Mouse (Mus musculus): ENCODE results near the gene Cadm2. TPM values are rescaled to one million over a fixed set of nuclear protein-coding genes. Genes with fewer than 3 reads are reported as not detected.

Gene Cadm2
- polyA plus RNA-seq, 1 experiment from 2014 or later = 14.8 TPM

DNA sequence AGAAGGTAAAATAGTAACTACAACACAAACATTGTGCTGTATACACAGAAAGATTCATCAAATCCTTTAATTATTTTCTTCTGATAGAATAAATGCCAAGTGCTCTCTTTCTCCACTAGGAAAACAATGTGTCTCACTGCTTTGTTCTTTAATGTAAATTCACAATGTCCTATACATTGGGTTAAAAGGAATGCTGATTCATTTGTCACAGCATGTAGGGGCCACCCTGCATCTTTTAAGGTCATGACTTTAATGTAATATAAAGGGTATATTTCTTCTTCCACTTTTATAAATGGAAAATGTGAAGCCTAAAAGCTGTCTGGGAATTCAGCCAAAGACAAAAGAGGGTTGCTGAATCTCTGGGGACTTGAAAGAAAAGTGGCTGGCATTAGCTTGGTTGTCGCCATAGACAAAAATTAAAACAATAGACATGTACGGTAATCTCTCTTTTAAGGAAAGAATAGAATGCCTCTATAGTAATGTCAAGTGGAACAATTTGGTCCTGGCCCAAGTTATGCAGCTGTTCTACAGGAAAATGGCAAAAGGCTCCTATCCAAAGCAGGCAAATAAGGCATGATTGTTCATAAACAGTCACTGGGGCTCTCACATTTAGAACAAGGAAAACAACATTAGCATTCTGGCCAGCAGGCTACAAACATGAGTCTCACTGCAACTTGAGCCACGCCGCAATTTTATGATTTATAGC lies 851.9 kb downstream of the Cadm2 start:
- Histone ChIP-seq H3K4me1 (peaks cover 8% of the 10 kb centered on the region), H3K4me3 (no peak overlapping the region), H3K27ac (peak overlapping the region; percentile 76), H3K9ac (no peak overlapping the region), H3K9me3 (replicated peaks) (no peaks in the 10 kb centered on the region), H3K27me3 (no peaks in the 10 kb centered on the region), H3K4me2 (replicated peaks) (no peak overlapping the region), H3K36me3 (no peaks in the 10 kb centered on the region)
- WGBS = 37% methylated on average over 4 of the region's 4 CpGs
- ATAC-seq (ENCODE audit: low FRiP score) = peak; percentile 59

DNA sequence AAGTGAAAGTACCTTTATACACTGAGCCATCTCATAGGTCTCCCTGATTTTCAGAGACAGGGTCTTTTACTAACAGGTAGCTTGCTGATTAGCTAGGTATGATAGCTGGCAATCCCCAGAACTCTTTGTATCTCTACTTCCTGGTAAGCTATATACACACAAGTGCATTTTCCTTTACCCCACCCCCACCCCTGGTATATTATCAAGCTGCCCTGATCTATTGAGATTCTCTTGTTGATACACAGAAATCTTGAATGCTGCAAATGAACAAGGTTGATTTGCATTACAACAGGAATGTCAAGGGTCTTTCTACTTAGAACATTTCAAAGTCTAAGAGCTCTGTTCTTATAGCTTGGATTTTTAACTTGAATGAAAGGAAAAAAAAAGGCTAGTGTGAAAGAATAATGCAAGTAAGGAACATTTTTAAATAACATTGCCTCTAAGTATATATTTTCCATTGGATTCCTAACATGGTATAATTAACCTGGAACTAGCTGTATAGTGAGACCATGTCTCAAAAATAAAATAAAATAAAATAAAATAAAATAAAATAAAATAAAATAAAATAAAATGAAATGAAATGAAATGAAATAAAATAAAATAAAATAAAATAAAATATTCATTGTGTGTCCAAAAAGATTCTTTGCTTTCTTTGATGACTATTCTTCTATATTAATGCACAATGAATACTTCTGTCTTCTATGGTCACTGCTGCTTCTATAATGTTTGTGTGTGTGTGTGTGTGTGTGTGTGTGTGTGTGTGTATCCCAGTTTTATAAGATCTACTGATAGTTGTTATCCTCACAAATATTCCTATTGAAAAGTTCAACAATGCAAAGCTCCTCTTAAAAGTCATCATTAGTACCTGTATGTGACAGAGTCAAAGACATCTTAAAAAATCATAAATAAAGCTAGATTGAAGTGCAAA lies 858.9 kb downstream of the Cadm2 start:
- H3K27me3 ChIP-seq = no peaks in the 10 kb centered on the region
- no peaks in the 10 kb centered on the region for H3K4me1 ChIP-seq
- no peak overlapping the region for H3K4me3 ChIP-seq
- peak; percentile 32; the same call in 1 of the 2 replicates for ATAC-seq (ENCODE audit: low FRiP score)
- no peaks in the 10 kb centered on the region for H3K36me3 ChIP-seq
- H3K27ac ChIP-seq = no peak overlapping the region
- H3K4me2 ChIP-seq (replicated peaks) = no peak overlapping the region
- H3K9ac ChIP-seq = no peak overlapping the region
- H3K9me3 ChIP-seq (replicated peaks) = no peaks in the 10 kb centered on the region

DNA sequence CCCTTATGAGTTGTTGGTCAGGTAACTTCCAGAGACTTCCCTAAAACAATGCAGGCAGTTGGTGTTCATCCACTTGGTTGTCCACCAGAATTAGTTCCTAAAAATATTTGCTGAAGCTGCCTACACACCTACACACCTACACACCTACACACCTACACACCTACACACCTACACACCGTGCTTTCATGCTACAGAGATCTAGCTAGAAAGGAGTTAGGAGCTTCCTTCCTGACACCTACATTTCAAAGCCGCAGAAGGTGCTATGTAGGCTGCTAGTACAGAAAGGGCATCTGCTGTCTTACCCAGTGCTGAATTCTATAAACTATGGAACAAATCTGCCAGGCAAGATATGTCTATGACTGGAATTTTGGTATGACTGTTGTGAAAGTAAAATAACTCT lies 872.2 kb downstream of the Cadm2 start:
- Histone ChIP-seq H3K9ac (no peak overlapping the region), H3K27ac (no peak overlapping the region), H3K9me3 (replicated peaks) (no peaks in the 10 kb centered on the region), H3K27me3 (no peaks in the 10 kb centered on the region), H3K4me2 (replicated peaks) (no peak overlapping the region), H3K4me3 (no peak overlapping the region), H3K36me3 (no peaks in the 10 kb centered on the region), H3K4me1 (no peaks in the 10 kb centered on the region)
- no peak for ATAC-seq (ENCODE audit: low FRiP score)
- 86% methylated on average over 2 of the region's 2 CpGs for WGBS

DNA sequence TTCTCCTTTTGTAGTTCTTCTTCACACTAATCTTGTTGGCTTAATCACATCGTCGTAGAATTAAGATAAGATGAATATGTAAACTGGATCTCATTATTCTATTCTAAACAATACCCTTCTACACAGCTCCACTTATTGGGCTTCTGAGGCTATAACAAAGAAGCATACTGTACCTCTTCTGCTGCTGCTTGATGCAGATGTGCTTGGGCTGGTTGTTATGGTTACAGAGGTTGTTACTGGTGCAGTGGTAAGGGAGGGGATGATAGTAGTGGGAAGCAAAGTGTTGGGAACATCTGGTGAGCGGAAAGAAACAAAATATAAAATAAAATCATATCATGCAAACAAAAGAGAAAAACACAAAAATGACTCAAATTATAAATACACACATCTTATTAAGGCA lies 889.5 kb downstream of the Cadm2 start:
- Histone ChIP-seq H3K4me1 (no peaks in the 10 kb centered on the region), H3K27ac (no peak overlapping the region), H3K36me3 (no peaks in the 10 kb centered on the region), H3K9ac (no peak overlapping the region), H3K27me3 (no peaks in the 10 kb centered on the region), H3K4me3 (no peak overlapping the region), H3K9me3 (replicated peaks) (no peaks in the 10 kb centered on the region), H3K4me2 (replicated peaks) (no peak overlapping the region)
- peak; percentile 85 for ATAC-seq (ENCODE audit: low FRiP score)
- 45% methylated on average over 3 of the region's 3 CpGs for WGBS

- H3K27ac ChIP-seq = no peak overlapping the region
- no peak for ATAC-seq (ENCODE audit: low FRiP score)
- H3K27me3 ChIP-seq = no peaks in the 10 kb centered on the region
- H3K4me3 ChIP-seq = no peak overlapping the region
- no peaks in the 10 kb centered on the region for H3K9me3 ChIP-seq (replicated peaks)
- no peaks in the 10 kb centered on the region for H3K4me1 ChIP-seq
- no peak overlapping the region for H3K9ac ChIP-seq
- no peaks in the 10 kb centered on the region for H3K36me3 ChIP-seq
- 58% methylated on average over 3 of the region's 3 CpGs for WGBS
- no peak overlapping the region for H3K4me2 ChIP-seq (replicated peaks)
Observed at GRCm38 (mm10) chr16:66706476-66706875, 914.2 kb downstream of the Cadm2 start.

DNA sequence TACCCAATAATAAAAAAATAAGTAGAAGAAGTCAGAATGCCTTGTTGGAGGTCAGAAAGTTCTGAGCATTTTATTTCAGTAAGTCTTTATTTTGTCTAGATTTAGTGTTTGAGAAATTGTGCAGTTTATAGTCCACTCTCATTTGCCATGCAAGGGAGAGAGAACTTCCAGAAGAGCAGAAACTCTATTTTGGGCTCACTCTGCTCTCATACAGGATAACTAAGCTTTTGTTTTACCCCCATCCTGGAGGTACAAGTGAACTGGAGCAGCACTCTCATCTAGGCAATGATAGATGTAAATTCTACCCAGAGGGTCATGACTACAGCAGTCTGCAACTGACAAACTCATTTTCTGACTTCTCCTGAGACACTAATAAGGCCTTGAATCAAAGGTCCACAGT lies 925.9 kb downstream of the Cadm2 start:
- Histone ChIP-seq H3K27ac (no peak overlapping the region), H3K4me2 (replicated peaks) (no peak overlapping the region), H3K4me1 (no peaks in the 10 kb centered on the region), H3K27me3 (no peaks in the 10 kb centered on the region), H3K4me3 (no peak overlapping the region), H3K36me3 (no peaks in the 10 kb centered on the region), H3K9ac (no peak overlapping the region), H3K9me3 (replicated peaks) (no peaks in the 10 kb centered on the region)
- ATAC-seq (ENCODE audit: low FRiP score) = no peak

GRCm38 (mm10) chr16:66677241-66677640 lies 943.5 kb downstream of the Cadm2 start:
- no peaks in the 10 kb centered on the region for H3K9me3 ChIP-seq (replicated peaks)
- no peaks in the 10 kb centered on the region for H3K36me3 ChIP-seq
- no peak overlapping the region for H3K9ac ChIP-seq
- H3K4me3 ChIP-seq = no peak overlapping the region
- no peaks in the 10 kb centered on the region for H3K4me1 ChIP-seq
- ATAC-seq (ENCODE audit: low FRiP score) = no peak
- H3K4me2 ChIP-seq (replicated peaks) = no peak overlapping the region
- no peaks in the 10 kb centered on the region for H3K27me3 ChIP-seq
- no peak overlapping the region for H3K27ac ChIP-seq

DNA sequence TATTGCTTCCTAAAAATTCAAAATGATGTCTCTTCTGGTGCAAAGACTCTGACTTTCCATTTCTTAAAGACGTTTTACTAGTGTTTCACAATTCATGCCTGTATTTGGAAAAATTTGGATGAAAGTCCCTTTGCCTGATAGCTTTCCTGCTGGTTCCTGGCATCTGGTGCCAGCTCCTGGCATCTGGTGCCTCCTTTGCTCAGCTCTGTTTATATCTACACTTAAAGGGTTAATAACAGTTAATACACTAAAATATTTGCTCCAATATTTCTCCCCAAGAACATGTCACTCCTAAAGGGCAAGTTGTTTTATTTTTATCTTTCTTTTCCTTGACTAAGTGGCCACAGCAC lies 969.7 kb downstream of the Cadm2 start:
- ATAC-seq (ENCODE audit: low FRiP score) = no peak
- Histone ChIP-seq H3K36me3 (no peaks in the 10 kb centered on the region), H3K9ac (no peak overlapping the region), H3K4me2 (replicated peaks) (no peak overlapping the region), H3K27ac (no peak overlapping the region), H3K4me3 (no peak overlapping the region), H3K27me3 (no peaks in the 10 kb centered on the region), H3K4me1 (no peaks in the 10 kb centered on the region), H3K9me3 (replicated peaks) (no peaks in the 10 kb centered on the region)
- 77% methylated on average over 1 of the region's 1 CpGs for WGBS

DNA sequence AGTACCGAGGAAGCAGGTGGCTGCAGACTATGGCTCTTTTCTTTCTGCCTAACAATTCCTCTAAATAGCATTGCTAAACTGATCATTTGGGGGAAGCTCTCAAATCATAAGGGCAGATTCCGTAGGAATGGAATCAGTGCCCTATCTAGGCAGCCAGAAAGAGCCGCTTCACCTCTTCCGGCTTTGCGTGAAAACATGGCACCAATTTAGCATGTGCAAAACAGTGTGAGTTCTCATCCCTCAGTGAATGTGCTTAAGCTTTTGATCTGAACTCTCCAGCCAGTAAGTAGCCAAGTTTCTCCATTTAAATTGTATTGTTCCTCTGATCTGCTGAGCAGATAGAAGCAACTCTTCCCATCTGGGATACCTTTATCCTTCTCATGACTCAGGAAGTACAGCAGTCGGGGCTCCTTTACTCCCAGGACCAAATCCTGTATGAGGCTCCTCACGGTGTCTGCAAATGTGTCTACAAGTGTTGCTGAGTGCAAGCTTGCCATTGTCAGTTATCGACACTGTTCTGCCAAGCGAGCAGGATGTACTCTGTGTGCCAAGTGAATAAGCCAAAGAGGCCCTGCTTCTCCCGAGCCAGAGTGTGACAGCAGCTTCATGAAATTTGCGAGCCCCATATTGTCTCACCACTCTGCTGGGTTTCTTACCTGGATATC lies 970.2 kb downstream of the Cadm2 start:
- Histone ChIP-seq H3K4me3 (no peak overlapping the region), H3K36me3 (no peaks in the 10 kb centered on the region), H3K9ac (no peak overlapping the region), H3K4me1 (no peaks in the 10 kb centered on the region), H3K27ac (no peak overlapping the region), H3K4me2 (replicated peaks) (no peak overlapping the region), H3K9me3 (replicated peaks) (no peaks in the 10 kb centered on the region), H3K27me3 (no peaks in the 10 kb centered on the region)
- no peak for ATAC-seq (ENCODE audit: low FRiP score)
- WGBS = 86% methylated on average over 11 of the region's 11 CpGs

DNA sequence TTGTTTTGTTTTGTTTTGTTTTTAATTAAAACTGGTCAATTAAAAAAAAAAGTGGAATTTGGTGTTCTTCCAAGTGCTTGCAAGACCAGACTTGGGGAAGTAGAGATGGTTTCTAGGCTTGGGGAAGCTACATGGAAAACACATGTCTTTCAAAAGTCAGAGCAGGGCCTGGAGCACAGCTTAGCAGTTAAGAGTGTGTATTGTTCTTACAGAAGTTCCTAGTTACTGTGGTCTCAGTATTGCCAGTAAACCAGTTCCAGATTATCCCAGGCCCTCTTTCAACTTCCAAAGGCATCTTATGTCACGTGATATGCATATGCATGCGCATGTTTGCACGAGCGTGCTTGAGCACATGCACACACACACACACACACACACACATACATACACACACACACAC lies 972.9 kb downstream of the Cadm2 start:
- no peaks in the 10 kb centered on the region for H3K4me1 ChIP-seq
- H3K9me3 ChIP-seq (replicated peaks) = no peaks in the 10 kb centered on the region
- no peaks in the 10 kb centered on the region for H3K27me3 ChIP-seq
- no peak overlapping the region for H3K4me3 ChIP-seq
- H3K9ac ChIP-seq = no peak overlapping the region
- no peak overlapping the region for H3K4me2 ChIP-seq (replicated peaks)
- no peaks in the 10 kb centered on the region for H3K36me3 ChIP-seq
- WGBS = 92% methylated on average over 4 of the region's 4 CpGs
- H3K27ac ChIP-seq = no peak overlapping the region
- ATAC-seq (ENCODE audit: low FRiP score) = no peak

DNA sequence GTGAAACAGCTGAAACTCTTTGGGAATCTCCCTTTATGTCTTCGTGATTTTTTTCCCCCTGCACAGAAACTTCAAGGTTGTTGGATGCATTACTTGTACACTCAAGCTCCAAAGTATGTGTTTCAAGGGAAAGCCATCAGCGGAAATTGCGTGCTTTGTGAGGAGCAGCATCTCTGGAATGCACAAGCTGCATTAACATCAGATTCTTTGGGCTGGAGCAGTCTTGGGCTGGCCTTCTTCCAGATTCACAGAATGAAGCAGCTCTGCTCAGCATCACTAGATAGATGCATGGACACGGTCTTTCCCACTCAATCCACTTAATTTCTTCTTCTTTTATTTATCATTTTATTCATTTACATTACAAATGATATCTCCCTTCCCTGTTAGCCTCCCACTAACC lies 977.1 kb downstream of the Cadm2 start:
- Histone ChIP-seq H3K4me1 (no peaks in the 10 kb centered on the region), H3K9me3 (replicated peaks) (no peaks in the 10 kb centered on the region), H3K27me3 (no peaks in the 10 kb centered on the region), H3K4me2 (replicated peaks) (no peak overlapping the region), H3K9ac (no peak overlapping the region), H3K27ac (no peak overlapping the region), H3K36me3 (no peaks in the 10 kb centered on the region), H3K4me3 (no peak overlapping the region)
- no peak for ATAC-seq (ENCODE audit: low FRiP score)
- 85% methylated on average over 4 of the region's 4 CpGs for WGBS

DNA sequence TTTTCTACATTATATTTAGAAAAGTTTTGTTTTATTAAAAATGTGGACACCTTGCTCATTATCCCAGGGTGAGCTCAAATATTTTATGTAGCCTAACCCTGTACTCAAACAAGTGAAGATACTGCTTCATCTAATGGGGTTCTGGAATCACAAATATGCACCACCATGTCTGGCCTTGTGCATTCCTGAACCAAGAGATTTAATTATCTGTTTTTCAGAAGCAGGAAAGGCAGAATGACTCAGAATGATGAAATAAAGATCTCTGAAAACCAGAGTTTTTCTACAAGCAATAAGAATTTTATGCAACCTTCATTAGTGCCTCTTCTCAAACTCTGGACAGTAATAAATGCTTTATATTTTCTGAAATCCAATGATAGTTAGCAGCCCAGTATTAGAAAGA lies 993.2 kb downstream of the Cadm2 start:
- Histone ChIP-seq H3K36me3 (no peaks in the 10 kb centered on the region), H3K4me3 (no peak overlapping the region), H3K27me3 (no peaks in the 10 kb centered on the region), H3K9ac (no peak overlapping the region), H3K27ac (no peak overlapping the region), H3K4me2 (replicated peaks) (no peak overlapping the region), H3K9me3 (replicated peaks) (no peaks in the 10 kb centered on the region), H3K4me1 (no peaks in the 10 kb centered on the region)
- ATAC-seq (ENCODE audit: low FRiP score) = no peak

Data from hindbrain, embryonic 12.5 days (tissue).